Mouse (Mus musculus): ENCODE results near the gene Prl.
"Not testable (repeated sequence)": the region's sequence is repeated elsewhere in the genome, so short reads cannot be mapped to it uniquely, and the experiment has no call there.

Gene Prl

DNA sequence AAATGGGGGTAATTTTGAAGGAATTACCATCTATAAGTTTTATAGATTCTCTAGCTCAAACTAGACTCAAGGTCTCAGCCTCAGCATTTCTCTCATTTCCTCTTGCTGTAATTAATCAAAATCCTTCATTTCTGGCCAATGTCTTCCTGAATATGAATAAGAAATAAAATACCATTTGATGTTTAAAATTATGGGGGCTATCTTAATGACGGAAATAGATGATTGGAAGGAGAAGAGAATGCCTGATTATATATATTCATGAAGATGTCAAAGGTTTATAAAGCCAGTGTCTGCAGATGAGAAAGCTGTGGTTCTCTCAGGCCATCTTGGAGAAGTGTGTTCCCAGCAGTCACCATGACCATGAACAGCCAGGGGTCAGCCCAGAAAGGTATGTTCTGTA lies at the start of gene Prl:
Gene Prl, plus strand, starts transcription at position 301 of the 400 bp plus-strand sequence.
- no peak for DNase-seq

DNA sequence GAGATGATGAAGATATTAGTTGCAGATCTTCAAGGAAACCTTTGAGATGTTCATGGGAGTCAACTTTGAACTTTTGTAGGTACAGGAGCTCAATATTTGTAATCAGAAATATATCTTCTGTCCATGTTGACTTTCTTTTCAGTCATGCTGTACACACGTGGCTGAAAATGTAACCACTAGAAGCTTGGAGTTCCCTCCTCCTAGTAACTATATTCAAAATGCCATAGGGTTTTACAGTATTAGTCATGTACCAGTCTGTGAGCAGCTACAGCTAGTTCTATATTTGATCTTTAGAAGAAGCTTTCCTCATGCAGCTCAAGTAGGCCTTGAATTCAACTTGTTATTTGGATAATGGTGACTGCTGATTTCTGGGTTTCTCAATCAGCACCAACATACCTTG lies 30.8 kb upstream of the Prl start:
- no peak for DNase-seq

DNA sequence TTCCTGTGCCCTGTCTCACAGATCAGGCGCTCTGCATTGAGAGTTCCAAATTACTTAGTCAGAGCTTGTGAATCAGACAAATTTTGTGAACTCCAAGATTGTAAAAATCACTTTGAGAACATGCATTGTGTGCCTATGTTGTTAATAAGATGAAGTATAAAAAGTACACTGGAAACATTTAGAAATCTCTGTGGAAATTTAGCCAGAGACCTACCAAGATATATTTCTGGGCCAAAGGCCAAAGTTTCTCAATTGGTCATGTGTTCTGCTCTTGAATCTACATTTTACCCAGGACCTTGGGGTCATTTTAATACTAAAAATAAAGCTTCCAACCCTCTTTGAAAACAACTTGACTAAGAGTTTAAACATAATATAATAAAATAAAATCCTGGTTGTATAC lies 30.0 kb upstream of the Prl start:
- no peak for DNase-seq

DNA sequence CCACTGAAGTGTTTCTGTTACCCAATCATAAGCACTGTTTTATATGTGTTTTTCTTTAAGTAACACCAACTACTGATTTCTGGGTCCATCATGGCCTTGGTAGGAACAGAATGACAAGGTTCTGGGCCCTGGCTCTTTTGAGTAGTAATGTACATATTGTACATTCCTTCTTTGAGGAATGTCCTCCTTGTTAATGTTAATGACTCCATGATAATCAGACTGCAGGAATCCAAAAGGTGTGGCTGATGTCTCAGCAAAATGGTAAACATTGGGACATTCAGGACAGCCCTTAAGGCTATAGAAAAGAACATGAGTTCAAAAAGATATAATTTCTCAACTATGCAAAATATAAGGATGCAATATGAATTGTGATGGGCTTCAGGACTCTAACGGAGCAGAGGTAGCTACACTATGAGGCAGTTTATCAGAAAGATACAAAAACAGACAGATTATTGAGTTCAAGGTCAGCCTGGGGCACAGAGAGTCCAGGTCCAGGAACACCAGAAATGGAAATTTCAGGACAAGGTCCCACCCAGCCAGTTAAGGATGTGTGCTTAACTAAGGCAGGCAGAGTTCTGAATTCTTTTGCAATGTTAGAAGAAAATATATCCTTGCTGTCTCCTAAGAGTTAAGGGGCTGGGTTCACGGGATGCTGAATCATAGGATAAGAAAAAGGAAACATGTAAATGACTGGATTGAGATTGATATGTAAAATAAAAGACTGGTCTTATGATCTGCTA lies 28.7 kb upstream of the Prl start:
- DNase-seq = no peak

DNA sequence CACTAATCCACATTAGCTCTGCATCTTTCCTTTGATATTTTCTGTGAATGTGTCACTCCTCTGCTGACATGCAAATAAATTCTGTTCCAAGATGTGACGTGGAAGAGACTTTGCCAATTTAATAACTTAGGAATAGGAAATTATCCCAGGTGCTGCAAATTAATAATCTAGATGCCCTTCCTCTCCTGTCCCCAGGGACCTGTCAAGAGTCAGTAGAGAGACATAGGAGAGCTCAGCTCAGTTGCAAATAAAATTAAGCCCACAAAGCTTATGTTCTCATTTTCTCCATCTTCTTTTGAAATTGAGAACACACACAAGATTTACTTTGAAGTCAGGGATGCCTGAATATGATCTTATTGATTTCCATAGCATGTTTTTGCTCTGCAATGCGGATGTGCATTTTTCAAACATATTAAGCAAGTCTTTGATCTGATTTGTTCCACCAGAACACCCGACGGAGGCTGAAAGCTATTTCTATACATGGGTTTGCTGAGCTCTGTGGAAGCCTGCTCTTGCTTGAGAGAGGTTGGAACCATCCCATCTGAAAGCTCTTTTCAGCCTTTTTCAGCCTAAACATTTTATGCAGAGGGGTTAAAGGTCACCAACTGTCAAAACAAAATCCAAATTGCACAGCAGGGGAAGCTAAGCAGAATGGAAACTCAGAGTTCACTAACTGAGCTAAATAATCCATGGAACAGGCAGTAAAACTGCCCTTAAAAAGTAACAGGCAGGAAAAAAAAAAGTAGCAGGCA lies 26.1 kb upstream of the Prl start:
- no peak for DNase-seq

DNA sequence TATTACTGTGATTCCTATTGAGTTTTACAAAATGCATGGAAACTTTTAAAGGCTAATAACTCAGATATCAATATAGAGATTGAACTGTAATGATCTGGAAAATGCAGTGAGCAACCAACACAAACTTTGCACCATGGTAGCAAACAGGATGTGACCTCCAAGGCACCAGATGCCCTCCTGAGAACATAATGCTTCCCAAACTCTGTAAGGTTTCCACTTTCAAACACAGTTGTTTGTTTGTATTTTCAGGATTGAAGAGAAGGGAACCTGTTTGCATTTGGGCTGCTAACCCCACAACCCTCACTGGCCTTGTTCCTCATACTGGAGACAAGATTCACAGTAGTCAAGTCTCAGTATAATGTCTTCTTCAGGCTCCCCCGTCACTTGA lies 25.5 kb upstream of the Prl start:
- no peak for DNase-seq

DNA sequence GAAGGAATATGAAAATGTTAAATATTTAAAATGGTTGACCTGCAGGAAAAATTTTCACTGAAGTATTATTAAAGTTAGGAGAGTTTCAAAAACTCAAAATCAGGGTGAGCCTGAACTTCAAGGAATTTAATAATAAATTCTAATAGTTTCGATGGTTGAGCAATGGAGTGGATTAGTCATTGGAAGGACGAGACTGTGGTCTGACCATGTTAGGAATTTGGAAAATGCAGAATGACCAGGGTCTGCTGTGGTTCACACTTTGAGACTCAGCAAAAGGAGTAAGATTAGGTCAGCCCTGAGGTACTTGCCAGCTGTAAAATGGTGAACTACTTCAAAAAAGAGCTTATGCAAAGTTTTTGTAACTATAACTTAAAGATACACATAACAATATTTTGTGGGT lies 24.4 kb upstream of the Prl start:
- no peak for DNase-seq

DNA sequence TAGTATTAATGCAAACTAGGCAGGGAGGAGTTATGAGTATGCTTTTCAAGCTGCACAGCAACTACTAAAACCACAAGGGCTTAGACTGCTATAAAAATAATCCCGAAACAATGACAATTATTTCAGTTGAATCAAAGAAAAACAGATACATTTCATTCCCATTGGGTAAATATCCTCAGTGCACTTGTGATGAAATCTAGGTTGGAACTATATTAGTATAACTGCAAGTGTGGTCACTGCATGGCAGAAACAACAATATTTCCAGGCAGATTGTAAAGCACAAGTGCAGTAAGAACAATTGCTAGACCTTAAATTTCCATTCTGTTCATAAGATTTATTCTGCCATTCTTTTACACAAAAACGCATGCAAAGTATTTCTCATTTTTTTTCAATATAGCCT lies 15.2 kb upstream of the Prl start:
- no peak for DNase-seq

DNA sequence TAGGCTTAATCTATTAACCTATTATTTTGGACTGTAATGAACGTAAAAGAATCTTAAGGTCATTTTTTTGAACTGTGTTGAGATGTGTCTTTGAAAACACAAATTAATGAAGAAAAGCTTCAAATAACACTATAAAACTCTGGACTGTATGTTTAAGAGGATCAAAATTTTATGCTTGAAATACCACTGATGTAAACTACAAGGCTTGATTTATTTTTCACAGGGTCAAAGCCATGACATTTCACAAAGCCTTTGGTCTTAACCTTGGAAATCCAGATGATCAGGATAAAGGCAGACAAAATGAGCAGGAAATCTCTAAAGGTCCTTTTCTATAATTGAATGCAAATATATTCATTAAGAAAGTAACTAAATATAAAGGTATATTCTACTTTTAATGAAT lies 14.0 kb upstream of the Prl start:
- DNase-seq = no peak

DNA sequence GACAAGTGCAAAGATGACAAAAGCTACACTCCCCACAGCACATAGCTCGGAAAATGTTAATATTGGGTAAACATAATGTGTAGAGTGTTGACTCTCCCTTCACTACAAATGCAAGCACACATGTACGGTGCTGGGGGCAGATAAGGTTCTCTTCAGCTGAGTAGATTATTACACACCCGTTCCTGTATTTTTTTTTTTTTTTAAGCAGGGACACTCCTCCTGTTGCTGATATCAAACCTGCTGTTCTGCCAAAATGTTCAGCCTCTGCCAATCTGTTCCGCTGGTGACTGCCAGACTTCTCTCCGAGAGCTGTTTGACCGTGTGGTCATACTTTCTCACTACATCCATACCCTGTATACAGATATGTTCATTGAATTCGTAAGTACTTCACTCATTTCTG lies 1.8 kb downstream of the Prl start:
- no peak for DNase-seq

DNA sequence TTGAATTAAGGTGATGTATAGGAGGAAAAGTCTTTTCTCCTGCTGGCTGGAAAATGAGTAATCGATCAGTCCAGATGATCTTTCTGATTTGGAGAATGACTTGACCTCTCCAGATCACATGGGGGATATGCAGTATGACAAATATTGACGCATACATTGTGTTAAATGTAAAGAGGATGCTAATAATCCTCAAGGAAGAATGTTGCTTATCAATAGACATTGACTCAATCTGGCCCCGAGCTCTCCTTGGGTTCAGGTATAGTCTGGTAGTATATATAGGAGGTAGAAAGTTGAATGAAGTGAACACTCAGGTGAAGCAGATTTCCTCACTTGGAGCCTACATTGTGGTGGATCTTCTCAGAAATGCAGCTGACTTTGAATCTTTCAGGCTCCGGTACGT lies 36.5 kb downstream of the Prl start, which contains the start of gene Prl3d1:
Gene Prl3d1, plus strand, starts transcription at position 301 of the 400 bp plus-strand sequence.
- not testable (repeated sequence) for DNase-seq
